Mouse (Mus musculus) liver, embryonic 14.5 days (tissue): Measurements from ENCODE around the gene Mroh3. TPM values are rescaled to one million over a fixed set of nuclear protein-coding genes. Genes with fewer than 3 reads are reported as not detected.
A peak's percentile ranks its signal among the peaks of the same experiment; 100 is the strongest.

Experiments used
- ATAC-seq: fragments of 200-750 bp; cut with Nextera tagmentation; 2 replicates; pipeline ENCODE4 v1.8.0; 2017; ENCODE audit warnings: moderate number of reproducible peaks, mild to moderate bottlenecking, moderate library complexity; ENCODE audit not compliant: insufficient read depth
- DNase-seq, 3 experiments: peaks; one replicate each; pipeline ENCODE4 v3.0.0-alpha.2; 2012 to 2013; ENCODE audit warnings: low read depth in 3 of 3, low spot score in 3 of 3
- H3K27ac ChIP-seq: fragments of 300-500 bp; sonication (generic); 2 replicates; pipeline ENCODE4 v1.5.1; 2014; ENCODE audit warnings: moderate library complexity, mild to moderate bottlenecking, control low read depth, inconsistent platforms
- H3K27me3 ChIP-seq: fragments of 300-500 bp; sonication (generic); 2 replicates; pipeline ENCODE4 v1.6.1; 2014; ENCODE audit warnings: mild to moderate bottlenecking, low read length, moderate library complexity; ENCODE audit not compliant: control insufficient read depth, insufficient read depth
- H3K36me3 ChIP-seq: fragments of 300-500 bp; sonication (generic); replicated peaks from 2 replicates; pipeline ENCODE4 v1.6.1; 2014; ENCODE audit warnings: low read depth; ENCODE audit not compliant: control insufficient read depth, insufficient read depth
- H3K4me1 ChIP-seq, 2 experiments: fragments of 200-500 bp in 1 of 2; fragments of 300-500 bp in 1 of 2; sonication (generic) in 1 of 2; replicated peaks; 2 replicates each; pipeline ENCODE4 v1.6.1; 2012 to 2014; ENCODE audit warnings: antibody characterized with exemption in 1 of 2, inconsistent platforms in 1 of 2, low read length in 1 of 2; ENCODE audit not compliant: control insufficient read depth in 2 of 2, insufficient read depth in 2 of 2
- H3K4me2 ChIP-seq: fragments of 300-500 bp; sonication (generic); 2 replicates; pipeline ENCODE4 v1.6.1; 2014; ENCODE audit warnings: low read depth, mild to moderate bottlenecking, control low read depth, moderate library complexity
- H3K4me3 ChIP-seq, 2 experiments: fragments of 200-500 bp in 1 of 2; fragments of 300-500 bp in 1 of 2; sonication (generic) in 1 of 2; 2 replicates each; pipeline ENCODE4 v1.5.1; 2012 to 2014; ENCODE audit warnings: low read depth in 2 of 2, low read length in 2 of 2, mild to moderate bottlenecking in 2 of 2, control low read depth in 1 of 2, inconsistent platforms in 1 of 2, moderate library complexity in 1 of 2; ENCODE audit not compliant: insufficient read depth in 1 of 2
- H3K9ac ChIP-seq: fragments of 300-500 bp; sonication (generic); replicated peaks from 2 replicates; pipeline ENCODE4 v1.6.1; 2014; ENCODE audit warnings: mild to moderate bottlenecking, control low read depth, moderate library complexity
- H3K9me3 ChIP-seq: fragments of 300-500 bp; sonication (generic); 2 replicates; pipeline ENCODE4 v1.6.1; 2016; ENCODE audit warnings: low read length, mixed read lengths; ENCODE audit not compliant: control insufficient read depth
- CTCF ChIP-seq: IDR thresholded peaks from 2 replicates; pipeline ENCODE4 v1.5.1; 2016; ENCODE audit warnings: antibody characterized with exemption, low read depth, control low read depth
- EP300 ChIP-seq: IDR thresholded peaks from 2 replicates; pipeline ENCODE4 v1.6.1; 2016; ENCODE audit warnings: antibody characterized with exemption, low read depth
- WGBS: fragments of 180-500 bp; shearing (Covaris S2); extraction: QIAGEN DNeasy Blood & Tissue Kit; methylation state at CpG from one replicate; pipeline ENCODE4 v1.1.7; 2014; ENCODE audit not compliant: insufficient replicate concordance; 5-methylcytosine and 5-hydroxymethylcytosine counted together
- polyA plus RNA-seq, 2 experiments: library from polyadenylated mRNA; depleted of rRNA in 1 of 2; stranded (reverse) in 1 of 2; unstranded in 1 of 2; fragments of >200 nt; fragmentation: Nextera tagmentation in 1 of 2; extraction: Ambion mirVana in 1 of 2; gene quantifications; 2 replicates each; pipeline versions ENCODE4 v1.2.1 to v1.2.3; 2012 to 2014

The Mroh3 gene
- polyA plus RNA-seq, 2 experiments = 0.15 TPM; not detected in 1

DNA sequence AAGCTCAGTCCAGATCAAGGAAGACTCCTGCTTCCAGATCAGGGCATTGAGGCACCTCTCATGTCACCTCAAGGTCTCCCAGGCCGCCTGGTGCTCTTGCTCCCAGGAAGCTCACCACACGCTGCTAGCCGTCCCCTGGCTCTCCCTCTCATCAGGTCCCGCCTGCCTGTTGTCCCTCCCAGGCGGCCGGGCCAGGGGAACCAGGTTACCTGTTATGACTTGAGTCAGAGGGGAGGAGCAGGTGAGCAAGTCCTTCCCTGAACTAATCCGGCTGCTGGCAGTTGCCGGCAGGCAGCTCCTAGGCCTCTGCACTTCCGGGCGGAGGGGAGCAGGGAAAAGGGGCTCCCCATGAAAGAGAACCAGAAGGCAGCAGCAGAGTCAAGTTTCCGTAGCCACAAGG is 17.6 kb upstream of the Mroh3 start:
- no peak overlapping the region for H3K27ac ChIP-seq
- peaks cover 0 to 15% of the 10 kb centered on the region in 2 experiments; a peak in 2 of 4 replicates for H3K4me1 ChIP-seq
- no peak for TF ChIP-seq CTCF
- TF ChIP-seq EP300 = no peak
- ATAC-seq = no peak
- WGBS = 35% methylated on average over 11 of the region's 11 CpGs
- peaks cover 47% of the 10 kb centered on the region for H3K27me3 ChIP-seq
- H3K4me2 ChIP-seq = no peak overlapping the region
- no peak overlapping the region for H3K4me3 ChIP-seq
- DNase-seq = no peak
- no peaks in the 10 kb centered on the region for H3K36me3 ChIP-seq
- no peak overlapping the region for H3K9ac ChIP-seq
- H3K9me3 ChIP-seq = no peaks in the 10 kb centered on the region

DNA sequence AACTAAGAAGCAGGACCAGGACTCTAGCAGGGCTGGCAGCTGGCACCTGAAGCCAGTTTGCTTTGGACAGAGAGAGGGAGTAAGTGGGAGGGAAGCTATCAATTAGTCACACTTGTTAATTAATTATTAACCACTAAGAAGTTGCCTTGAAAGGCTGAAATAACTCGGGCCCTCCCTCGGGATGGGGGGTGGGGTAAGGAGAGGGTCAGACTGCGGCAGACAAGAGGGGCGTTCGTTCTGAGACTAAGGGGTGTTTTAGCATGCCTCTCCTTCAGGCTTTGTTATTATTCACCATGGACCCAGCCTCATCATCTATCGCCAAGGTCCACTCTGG is 16.4 kb upstream of the Mroh3 start:
- peak overlapping the region; percentile 20; the same call in 1 of the 2 replicates for H3K4me2 ChIP-seq
- TF ChIP-seq EP300 = no peak
- no peak for TF ChIP-seq CTCF
- no peak for DNase-seq
- no peak overlapping the region for H3K27ac ChIP-seq
- peaks cover 37% of the 10 kb centered on the region for H3K27me3 ChIP-seq
- H3K4me1 ChIP-seq = peaks cover 0 to 12% of the 10 kb centered on the region in 2 experiments; a peak in 2 of 4 replicates
- H3K9ac ChIP-seq = no peak overlapping the region
- WGBS = 54% methylated on average over 6 of the region's 6 CpGs
- no peak overlapping the region for H3K4me3 ChIP-seq
- H3K36me3 ChIP-seq = no peaks in the 10 kb centered on the region
- no peaks in the 10 kb centered on the region for H3K9me3 ChIP-seq
- no peak; the same call in 1 of the 2 replicates for ATAC-seq

DNA sequence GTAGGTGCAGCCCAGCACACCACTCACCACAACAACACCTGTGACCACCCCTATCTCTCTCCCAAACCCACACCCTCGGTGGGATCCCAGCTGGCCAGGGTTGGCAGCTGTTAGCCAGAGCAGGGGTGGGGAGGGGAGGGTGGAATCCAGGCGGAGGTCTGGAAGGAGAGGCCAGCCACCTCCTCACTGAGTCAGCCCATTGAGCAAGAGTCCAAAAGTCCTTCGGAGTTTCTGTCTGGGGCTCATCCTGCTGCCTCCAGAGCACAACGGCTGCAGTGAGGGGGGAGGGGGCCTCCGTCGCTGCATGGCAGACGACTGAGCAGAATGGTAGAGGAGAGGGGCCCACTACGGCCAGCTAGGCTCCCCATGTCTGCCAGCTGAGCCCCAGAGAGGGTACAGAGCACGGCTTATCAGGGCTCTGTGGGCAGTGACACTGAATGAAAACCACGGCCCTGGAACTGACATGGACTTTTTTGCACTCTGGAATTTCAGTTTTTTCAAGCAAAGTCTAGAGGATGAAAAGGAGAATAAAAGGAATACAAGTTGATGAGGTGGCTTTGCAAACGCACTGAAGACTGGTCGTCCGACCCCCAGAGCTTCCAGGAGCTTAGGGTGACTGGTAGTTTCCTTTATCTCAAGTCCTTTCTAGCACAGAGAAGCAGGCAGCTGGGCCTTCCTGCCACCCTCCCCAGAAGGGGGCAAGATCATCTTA is 15.9 kb upstream of the Mroh3 start:
- H3K27me3 ChIP-seq = peaks cover 31% of the 10 kb centered on the region

GRCm38 (mm10) chr1:136227870-136228269 is 15.2 kb upstream of the Mroh3 start:
- TF ChIP-seq CTCF = no peak
- no peak for TF ChIP-seq EP300
- H3K4me3 ChIP-seq = no peak overlapping the region
- DNase-seq (no peak), ATAC-seq (no peak)
- no peaks in the 10 kb centered on the region for H3K9me3 ChIP-seq
- WGBS = 49% methylated on average over 4 of the region's 4 CpGs
- H3K27me3 ChIP-seq = peaks cover 25% of the 10 kb centered on the region
- peaks cover 0 to 12% of the 10 kb centered on the region in 2 experiments; a peak in 2 of 4 replicates for H3K4me1 ChIP-seq
- H3K36me3 ChIP-seq = no peaks in the 10 kb centered on the region
- H3K27ac ChIP-seq = no peak overlapping the region
- H3K9ac ChIP-seq = no peak overlapping the region
- no peak overlapping the region for H3K4me2 ChIP-seq

More for the DNA sequence above, 15.9 kb upstream of the Mroh3 start:
- Histone ChIP-seq H3K36me3 (no peaks in the 10 kb centered on the region), H3K4me2 (peak overlapping the region; percentile 20), H3K4me1 (peaks cover 0 to 12% of the 10 kb centered on the region in 2 experiments; a peak in 2 of 4 replicates), H3K27ac (no peak overlapping the region), H3K9ac (no peak overlapping the region), H3K4me3 (no peak overlapping the region), H3K9me3 (no peaks in the 10 kb centered on the region)
- 14% methylated on average over 13 of the region's 13 CpGs for WGBS
- ATAC-seq (peak; percentile 51), DNase-seq (peak; percentile 19 to 27 (median 23))
- no peak for TF ChIP-seq EP300
- no peak for TF ChIP-seq CTCF

DNA sequence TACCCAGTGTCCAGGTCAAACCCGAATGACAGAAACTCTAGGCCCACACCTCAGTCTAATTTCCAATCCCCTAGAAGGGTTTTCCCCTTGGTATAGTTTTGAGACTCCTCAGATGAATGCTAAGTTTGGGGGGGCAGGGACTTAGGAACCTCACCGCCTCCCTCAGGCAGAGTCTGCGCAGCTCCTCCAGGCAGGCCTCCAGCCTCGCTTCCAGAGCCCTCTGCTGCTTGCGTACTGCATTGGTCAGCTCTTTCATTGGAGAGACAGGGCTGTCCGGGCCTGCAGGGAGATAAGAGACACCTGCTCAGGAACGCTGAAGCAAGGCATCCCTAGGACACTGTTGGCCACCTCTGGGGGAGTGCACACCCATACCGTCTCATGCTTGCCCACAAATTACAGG is 14.0 kb upstream of the Mroh3 start:
- no peak overlapping the region for H3K27ac ChIP-seq
- TF ChIP-seq CTCF (no peak), EP300 (no peak)
- no peak for ATAC-seq
- peaks cover 13% of the 10 kb centered on the region for H3K27me3 ChIP-seq
- no peak overlapping the region for H3K4me2 ChIP-seq
- no peak for DNase-seq
- no peak overlapping the region for H3K9ac ChIP-seq
- no peaks in the 10 kb centered on the region for H3K36me3 ChIP-seq
- WGBS = 69% methylated on average over 8 of the region's 8 CpGs
- H3K9me3 ChIP-seq = no peaks in the 10 kb centered on the region
- H3K4me1 ChIP-seq = peaks cover 0 to 12% of the 10 kb centered on the region in 2 experiments; a peak in 2 of 4 replicates
- H3K4me3 ChIP-seq = no peak overlapping the region
